Mouse (Mus musculus) left cerebral cortex, postnatal 25 days (tissue): Measurements from ENCODE around the gene Gm28305. TPM values are rescaled to one million over a fixed set of nuclear protein-coding genes. Genes with fewer than 3 reads are reported as not detected.
A peak's percentile ranks its signal among the peaks of the same experiment; 100 is the strongest.

Experiments used
- DNase-seq, 2 experiments: peaks; one replicate each; pipeline ENCODE4 v3.0.0; 2022; ENCODE audit warnings: low spot score in 2 of 2, mixed read lengths in 1 of 2
- intact Hi-C: fragments of 180-260 bp; cut with DNase I; formaldehyde crosslinking; loops from one replicate; pipeline ENCODE4 v1.15.1; 2025
- total RNA-seq, 2 experiments: library from RNA; stranded (reverse); gene quantifications; 2 replicates each; pipeline ENCODE4 v1.2.3; 2021

The Gm28305 gene
- total RNA-seq, 2 experiments from 2014 or later, result not detected

DNA sequence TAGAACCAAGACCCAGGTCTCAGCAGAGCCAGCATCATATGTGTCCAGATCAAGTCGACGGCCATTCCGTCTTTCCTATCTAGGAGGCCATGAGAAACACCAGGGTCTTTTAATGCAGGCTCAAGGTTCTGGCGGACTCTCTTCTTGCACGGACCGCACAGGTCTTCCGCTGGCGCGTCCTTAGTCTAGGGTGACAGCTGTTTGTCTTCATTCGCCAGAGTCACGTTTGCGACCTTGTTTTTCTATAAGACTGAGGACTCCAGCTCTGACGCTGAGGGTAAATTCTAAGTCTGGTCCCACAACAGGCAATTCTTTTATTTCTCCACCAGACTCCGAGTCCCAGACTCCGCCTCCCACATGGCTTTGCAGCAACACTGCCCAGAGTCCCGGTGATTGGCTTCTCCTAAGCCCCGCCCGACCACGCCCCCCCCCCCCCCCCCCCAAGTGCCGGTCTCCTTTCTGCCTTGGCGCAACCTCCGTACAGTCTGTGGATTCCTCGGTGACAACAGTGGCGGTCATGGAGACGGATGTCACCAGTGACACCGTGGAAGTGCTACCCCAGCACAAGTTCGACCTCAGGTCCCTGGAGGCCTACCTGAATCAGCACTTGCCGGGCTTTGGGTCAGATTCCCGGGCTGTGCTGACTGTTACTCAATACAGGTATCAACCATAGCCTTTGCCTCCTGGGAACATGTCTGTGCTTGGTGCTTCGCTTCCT is 22.9 kb downstream of the Gm28305 start, which contains the start of gene Acad11:
TSS of gene Acad11 (plus strand) at position 134 of the 718 bp plus-strand sequence.
- intact Hi-C loops, result loop anchor here (2.0 kb wide), 1 partner anchor 61 kb away; the partner anchor contains the start of gene Nphp3
- peak; percentile 88 to 92 for DNase-seq

- DNase-seq, result no peak
- intact Hi-C loops, result no loop called here
Measured at GRCm38 (mm10) chr9:104064571-104064970, 24.1 kb downstream of the Gm28305 start.

GRCm38 (mm10) chr9:104070241-104070640 is 29.8 kb downstream of the Gm28305 start:
- no peak for DNase-seq
- intact Hi-C loops, result loop anchor here (10.0 kb wide), 2 partner anchors 115 to 235 kb away; no protein-coding TSS in a partner anchor

DNA sequence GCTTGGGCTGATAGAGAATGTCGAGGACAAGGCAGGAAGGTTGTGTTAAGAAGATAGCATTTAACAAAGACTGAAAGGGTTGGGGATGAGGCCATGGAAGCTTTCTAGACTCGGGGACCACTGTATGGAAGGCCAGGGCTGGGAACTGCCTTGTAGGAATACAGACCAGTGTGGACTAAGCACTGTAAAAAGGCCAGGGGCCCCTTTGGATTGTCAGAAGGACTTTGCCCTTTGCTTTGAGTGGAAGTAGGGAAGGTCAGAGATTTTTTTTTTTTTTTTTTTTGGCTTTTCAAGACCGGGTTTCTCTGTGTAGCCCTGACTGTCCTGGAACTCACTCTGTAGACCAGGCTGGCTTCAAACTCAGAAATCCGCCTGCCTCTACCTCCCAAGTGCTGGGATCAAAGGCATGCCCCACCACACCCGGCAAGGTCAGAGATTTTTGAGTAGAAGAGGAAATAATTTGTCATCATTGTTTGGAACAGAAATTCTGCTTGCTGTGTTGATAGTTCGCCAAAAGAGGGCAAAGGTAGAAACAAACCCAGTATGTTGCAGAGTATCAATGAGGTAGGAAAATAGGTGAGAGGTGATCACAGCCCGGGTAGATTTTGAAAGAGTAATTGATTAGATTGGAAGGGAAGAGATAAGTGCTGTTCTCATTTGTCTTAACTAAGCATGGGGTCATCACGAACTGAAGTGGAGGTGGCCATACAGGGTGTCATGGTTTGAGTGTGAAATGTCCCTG is 30.6 kb downstream of the Gm28305 start:
- intact Hi-C loops, result loop anchor here (10.0 kb wide), 2 partner anchors 114 to 234 kb away; no protein-coding TSS in a partner anchor
- DNase-seq, result no peak

- intact Hi-C loops, result loop anchor here (10.0 kb wide), 2 partner anchors 109 to 229 kb away; no protein-coding TSS in a partner anchor
Measured at GRCm38 (mm10) chr9:104075808-104076207, 35.3 kb downstream of the Gm28305 start.

DNA sequence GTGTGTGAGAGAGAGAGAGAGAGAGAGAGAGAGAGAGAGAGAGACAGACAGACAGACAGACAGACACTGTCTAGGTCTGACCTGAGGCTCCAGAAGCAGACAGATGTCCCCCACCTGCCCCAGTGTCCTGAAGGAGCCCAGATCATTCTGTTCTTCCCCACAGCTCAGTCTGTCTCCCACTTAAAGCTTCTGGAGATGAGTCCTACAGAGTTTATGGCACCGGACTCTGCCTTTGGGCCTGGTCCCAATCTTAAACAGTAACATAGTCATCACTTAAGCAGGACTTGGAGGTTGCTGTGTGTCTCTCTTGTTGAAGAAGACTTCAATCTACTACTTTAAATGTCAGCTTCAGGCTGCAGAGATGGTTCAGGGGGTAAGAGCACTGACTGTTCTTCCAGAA is 38.3 kb downstream of the Gm28305 start:
- intact Hi-C loops, result loop anchor here (10.0 kb wide), 2 partner anchors 106 to 226 kb away; no protein-coding TSS in a partner anchor
- DNase-seq, result no peak

More at GRCm38 (mm10) chr9:104075808-104076207, 35.3 kb downstream of the Gm28305 start:
- no peak for DNase-seq

DNA sequence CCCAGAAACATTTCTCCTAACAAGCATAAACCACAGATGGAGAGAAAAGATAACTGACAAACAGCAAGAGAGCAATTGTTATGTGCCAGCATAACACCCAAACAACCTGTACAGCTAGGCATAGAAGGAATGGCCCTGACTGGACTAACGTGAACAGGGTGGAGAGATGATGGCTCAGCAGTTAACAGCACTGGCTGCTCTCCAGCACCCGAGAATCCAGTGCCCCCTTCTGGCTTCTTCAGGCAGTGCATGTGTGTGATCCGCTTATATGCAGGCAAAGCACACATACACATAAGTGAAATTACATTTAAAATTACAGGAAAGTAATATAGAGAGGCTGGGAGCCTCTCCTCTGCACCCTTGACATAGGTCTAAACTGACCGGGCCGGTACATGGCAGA is 38.9 kb downstream of the Gm28305 start:
- DNase-seq, result peak; percentile 20 to 30
- intact Hi-C loops, result loop anchor here (10.0 kb wide), 2 partner anchors 105 to 225 kb away; no protein-coding TSS in a partner anchor

GRCm38 (mm10) chr9:104080038-104080437 is 39.6 kb downstream of the Gm28305 start:
- DNase-seq, result no peak
- intact Hi-C loops, result no loop called here

- intact Hi-C loops, result no loop called here
- DNase-seq, result no peak
Measured at GRCm38 (mm10) chr9:104085730-104086429, 45.4 kb downstream of the Gm28305 start.

GRCm38 (mm10) chr9:104088555-104088954 is 48.1 kb downstream of the Gm28305 start:
- no peak for DNase-seq
- intact Hi-C loops, result no loop called here

- intact Hi-C loops, result no loop called here
- DNase-seq, result no peak
Measured at GRCm38 (mm10) chr9:104092945-104093344, 52.5 kb downstream of the Gm28305 start.

- intact Hi-C loops, result no loop called here
- DNase-seq, result no peak
Measured at GRCm38 (mm10) chr9:104098256-104098655, 57.8 kb downstream of the Gm28305 start.

DNA sequence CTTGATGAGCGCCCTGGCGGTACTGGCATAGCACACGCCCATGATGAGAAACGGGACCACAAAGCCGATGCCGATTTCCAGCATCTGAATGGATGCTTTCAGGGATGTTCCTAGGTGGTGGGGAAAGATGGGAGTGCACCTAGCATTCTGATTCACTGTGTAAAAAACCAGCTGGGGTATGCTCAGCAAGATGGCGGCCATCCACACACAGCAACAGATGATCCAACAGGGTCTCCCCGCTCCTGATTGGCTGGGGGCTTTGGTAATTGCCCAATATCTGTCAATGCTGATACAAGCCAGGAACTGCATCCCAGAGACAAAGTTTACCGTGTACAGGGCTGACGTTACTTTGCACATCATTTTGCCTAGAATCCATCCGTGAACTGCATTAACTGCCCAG is 58.6 kb downstream of the Gm28305 start:
- intact Hi-C loops, result no loop called here
- DNase-seq, result no peak

- DNase-seq, result no peak
- intact Hi-C loops, result no loop called here
Measured at GRCm38 (mm10) chr9:104100822-104101221, 60.4 kb downstream of the Gm28305 start.

GRCm38 (mm10) chr9:104101458-104101857 is 61.0 kb downstream of the Gm28305 start:
- peak in 1 of 2 experiments; percentile 44 for DNase-seq
- intact Hi-C loops, result no loop called here

DNA sequence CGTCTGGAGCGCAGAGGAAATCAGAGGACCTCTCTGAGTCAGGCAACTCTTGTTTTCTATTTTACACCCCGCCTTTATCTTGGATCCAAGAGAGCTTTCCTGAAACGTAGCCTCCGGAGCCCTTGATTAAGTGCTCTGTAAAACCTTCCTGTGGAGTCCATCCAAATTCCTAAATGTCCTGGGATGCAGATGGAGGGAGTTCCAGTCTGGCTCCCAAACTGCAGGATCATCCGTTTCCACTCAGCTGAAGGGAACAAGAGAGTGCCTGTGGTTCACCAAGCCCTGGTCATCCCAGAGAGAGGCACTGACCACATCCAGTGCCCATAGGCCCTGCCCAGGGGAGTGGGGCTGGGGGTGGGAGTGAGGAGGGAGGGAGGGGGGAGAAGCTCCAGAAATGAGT is 61.8 kb downstream of the Gm28305 start:
- intact Hi-C loops, result no loop called here
- no peak for DNase-seq

DNA sequence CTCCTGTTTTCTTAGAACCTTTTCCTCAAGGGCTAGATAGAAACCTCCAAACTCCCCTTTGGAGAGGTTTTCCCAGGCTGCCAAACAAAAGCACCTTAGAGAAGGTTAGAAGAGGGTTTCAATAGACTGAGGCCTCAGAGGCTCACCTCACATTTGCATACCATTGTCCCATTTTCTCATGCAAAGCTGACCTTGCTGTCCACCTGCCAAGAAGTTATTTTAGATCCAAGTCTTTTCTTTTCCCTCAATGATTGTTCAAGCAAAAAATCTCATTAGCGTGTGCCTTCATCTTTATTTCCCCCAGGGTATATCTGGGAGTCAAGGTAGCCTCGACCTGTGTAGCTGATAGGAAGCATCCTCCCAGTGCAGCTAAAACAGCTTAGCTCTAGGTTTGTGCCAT is 62.4 kb downstream of the Gm28305 start:
- intact Hi-C loops, result no loop called here
- DNase-seq, result no peak

GRCm38 (mm10) chr9:104104986-104105385 is 64.5 kb downstream of the Gm28305 start:
- intact Hi-C loops, result no loop called here
- DNase-seq, result no peak

DNA sequence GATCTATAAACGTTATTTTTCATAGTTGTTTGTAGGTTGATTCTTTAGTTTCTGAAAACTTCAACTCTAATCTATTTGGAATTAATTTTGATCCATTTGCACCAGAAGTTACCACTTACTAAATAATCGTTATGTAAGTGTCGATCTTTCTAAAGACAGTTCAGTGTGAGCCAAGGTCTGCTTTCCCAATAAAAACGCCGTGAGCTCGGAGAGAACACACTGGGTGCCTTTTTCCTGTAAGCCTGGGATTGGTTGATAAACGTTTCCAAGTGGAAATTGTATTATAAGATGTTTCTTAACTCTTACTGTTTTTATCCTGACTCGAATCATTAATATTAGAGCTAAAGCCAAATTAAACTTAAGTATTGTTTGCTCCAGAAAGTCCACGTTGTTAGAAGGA is 66.5 kb downstream of the Gm28305 start:
- no peak for DNase-seq
- intact Hi-C loops, result no loop called here

DNA sequence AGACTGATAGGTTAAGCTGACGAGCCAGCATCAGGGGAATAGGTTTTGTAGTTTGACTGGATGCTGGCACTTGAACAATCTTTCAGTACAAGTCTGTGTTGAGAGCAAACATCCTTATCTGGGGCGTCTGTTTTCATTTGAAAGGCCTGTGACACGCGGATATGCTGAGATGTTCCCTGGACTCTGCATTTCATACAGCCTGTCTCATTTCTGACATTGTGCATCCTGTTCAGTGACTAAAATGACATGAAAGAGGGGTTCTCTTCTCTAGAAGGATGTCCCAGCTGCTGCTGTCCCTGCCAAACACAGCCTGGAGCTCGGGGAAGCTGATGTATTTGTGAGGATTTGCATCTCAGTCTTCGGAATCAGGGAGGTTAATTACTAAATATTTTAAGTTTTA is 67.0 kb downstream of the Gm28305 start:
- DNase-seq, result no peak
- intact Hi-C loops, result no loop called here
